Mouse (Mus musculus): ENCODE data around the gene Hvcn1. TPM values are rescaled to one million over a fixed set of nuclear protein-coding genes. Genes with fewer than 3 reads are reported as not detected.

Gene Hvcn1
- polyA plus RNA-seq, 1 experiment from 2014 or later = 1.6 TPM

- no peaks in the 10 kb centered on the region for H3K27me3 ChIP-seq (ENCODE audit: control insufficient read depth, insufficient read depth, low read length)
- H3K4me1 ChIP-seq (ENCODE audit: control insufficient read depth in 2 of 2, insufficient read depth in 2 of 2, low read length in 2 of 2) = no peaks in the 10 kb centered on the region
- no peak for ATAC-seq (ENCODE audit: insufficient number of reproducible peaks, insufficient read depth, low FRiP score, low read depth)
- no peak overlapping the region for H3K4me2 ChIP-seq (ENCODE audit: low read length)
- no peaks in the 10 kb centered on the region for H3K9me3 ChIP-seq (ENCODE audit: control insufficient read depth, low read length)
- H3K27ac ChIP-seq (replicated peaks in 1 of 2; ENCODE audit: control insufficient read depth in 1 of 2, insufficient read depth in 1 of 2, low read depth in 2 of 2, low read length in 2 of 2) = no peak overlapping the region
- H3K36me3 ChIP-seq (ENCODE audit: control insufficient read depth, insufficient read depth, low read length) = no peaks in the 10 kb centered on the region
- 46% methylated on average over 3 of the region's 3 CpGs for WGBS
- H3K4me3 ChIP-seq (ENCODE audit: control insufficient read depth in 1 of 2, insufficient read depth in 1 of 2, low read depth in 1 of 2, low read length in 2 of 2) = no peak overlapping the region
- H3K9ac ChIP-seq (ENCODE audit: low read length) = no peak overlapping the region
These were observed 17.5 kb upstream of the Hvcn1 start for GRCm38 (mm10) chr5:122189115-122189514.

DNA sequence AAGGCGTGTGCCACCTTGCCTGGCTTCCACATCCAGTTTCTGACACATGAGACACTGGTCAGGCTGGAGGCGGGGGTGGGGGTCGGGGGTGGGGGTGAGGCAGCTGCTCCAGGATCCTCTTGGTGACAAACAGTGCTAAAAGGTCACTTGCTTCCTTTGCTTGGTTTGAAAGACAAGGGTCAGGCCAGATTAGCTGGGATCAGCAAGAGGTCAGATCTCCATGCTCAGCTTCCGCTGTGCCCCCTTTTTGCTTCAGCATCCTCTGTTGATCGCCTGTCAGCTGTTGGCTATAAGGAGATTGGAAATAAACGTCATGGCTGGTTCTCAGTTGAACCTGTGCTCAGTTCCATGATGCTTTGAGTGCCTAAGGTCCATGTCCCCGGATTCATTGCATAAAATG, 16.1 kb upstream of the Hvcn1 start:
- Histone ChIP-seq H3K4me3 (ENCODE audit: control insufficient read depth in 1 of 2, insufficient read depth in 1 of 2, low read depth in 1 of 2, low read length in 2 of 2) (no peak overlapping the region), H3K9me3 (ENCODE audit: control insufficient read depth, low read length) (no peaks in the 10 kb centered on the region), H3K4me2 (ENCODE audit: low read length) (no peak overlapping the region), H3K36me3 (ENCODE audit: control insufficient read depth, insufficient read depth, low read length) (no peaks in the 10 kb centered on the region), H3K4me1 (ENCODE audit: control insufficient read depth in 2 of 2, insufficient read depth in 2 of 2, low read length in 2 of 2) (no peaks in the 10 kb centered on the region), H3K27me3 (ENCODE audit: control insufficient read depth, insufficient read depth, low read length) (no peaks in the 10 kb centered on the region), H3K9ac (ENCODE audit: low read length) (no peak overlapping the region), H3K27ac (replicated peaks in 1 of 2; ENCODE audit: control insufficient read depth in 1 of 2, insufficient read depth in 1 of 2, low read depth in 2 of 2, low read length in 2 of 2) (no peak overlapping the region)
- WGBS = 57% methylated on average over 7 of the region's 7 CpGs
- ATAC-seq (ENCODE audit: insufficient number of reproducible peaks, insufficient read depth, low FRiP score, low read depth) = no peak

- Histone ChIP-seq H3K9ac (ENCODE audit: low read length) (no peak overlapping the region), H3K4me1 (ENCODE audit: control insufficient read depth in 2 of 2, insufficient read depth in 2 of 2, low read length in 2 of 2) (no peaks in the 10 kb centered on the region), H3K36me3 (ENCODE audit: control insufficient read depth, insufficient read depth, low read length) (no peaks in the 10 kb centered on the region), H3K27ac (replicated peaks in 1 of 2; ENCODE audit: control insufficient read depth in 1 of 2, insufficient read depth in 1 of 2, low read depth in 2 of 2, low read length in 2 of 2) (no peak overlapping the region), H3K27me3 (ENCODE audit: control insufficient read depth, insufficient read depth, low read length) (no peaks in the 10 kb centered on the region), H3K4me2 (ENCODE audit: low read length) (no peak overlapping the region), H3K9me3 (ENCODE audit: control insufficient read depth, low read length) (no peaks in the 10 kb centered on the region), H3K4me3 (ENCODE audit: control insufficient read depth in 1 of 2, insufficient read depth in 1 of 2, low read depth in 1 of 2, low read length in 2 of 2) (no peak overlapping the region)
- WGBS = 74% methylated on average over 12 of the region's 12 CpGs
- no peak for ATAC-seq (ENCODE audit: insufficient number of reproducible peaks, insufficient read depth, low FRiP score, low read depth)
These were observed 15.1 kb upstream of the Hvcn1 start for GRCm38 (mm10) chr5:122191269-122192063.

DNA sequence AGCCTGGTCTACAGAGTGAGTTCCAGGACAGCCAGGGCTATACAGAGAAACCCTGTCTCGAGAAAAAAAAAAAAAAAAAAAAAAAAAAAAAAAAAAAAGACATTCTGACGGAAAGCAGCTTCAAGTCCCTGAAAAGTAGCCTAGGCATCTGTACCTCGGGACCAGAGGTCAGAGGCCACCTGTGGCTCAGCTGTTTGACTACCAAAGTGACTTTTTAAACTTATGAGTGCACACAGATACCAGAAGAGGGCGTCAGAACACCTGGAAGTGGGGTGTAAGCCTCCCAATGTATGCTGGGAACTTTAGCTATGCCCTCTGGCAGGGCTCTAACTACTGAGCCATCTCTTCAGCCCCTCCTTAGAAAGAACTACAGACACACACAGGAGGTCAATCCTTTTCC, 14.3 kb upstream of the Hvcn1 start:
- no peaks in the 10 kb centered on the region for H3K36me3 ChIP-seq (ENCODE audit: control insufficient read depth, insufficient read depth, low read length)
- H3K4me1 ChIP-seq (ENCODE audit: control insufficient read depth in 2 of 2, insufficient read depth in 2 of 2, low read length in 2 of 2) = no peaks in the 10 kb centered on the region
- H3K4me3 ChIP-seq (ENCODE audit: control insufficient read depth in 1 of 2, insufficient read depth in 1 of 2, low read depth in 1 of 2, low read length in 2 of 2) = no peak overlapping the region
- H3K27me3 ChIP-seq (ENCODE audit: control insufficient read depth, insufficient read depth, low read length) = no peaks in the 10 kb centered on the region
- H3K4me2 ChIP-seq (ENCODE audit: low read length) = no peak overlapping the region
- H3K9me3 ChIP-seq (ENCODE audit: control insufficient read depth, low read length) = no peaks in the 10 kb centered on the region
- H3K27ac ChIP-seq (replicated peaks in 1 of 2; ENCODE audit: control insufficient read depth in 1 of 2, insufficient read depth in 1 of 2, low read depth in 2 of 2, low read length in 2 of 2) = no peak overlapping the region
- WGBS = 37% methylated on average over 3 of the region's 4 CpGs
- no peak overlapping the region for H3K9ac ChIP-seq (ENCODE audit: low read length)
- no peak for ATAC-seq (ENCODE audit: insufficient number of reproducible peaks, insufficient read depth, low FRiP score, low read depth)

- H3K27ac ChIP-seq (replicated peaks in 1 of 2; ENCODE audit: control insufficient read depth in 1 of 2, insufficient read depth in 1 of 2, low read depth in 2 of 2, low read length in 2 of 2) = no peak overlapping the region
- no peaks in the 10 kb centered on the region for H3K4me1 ChIP-seq (ENCODE audit: control insufficient read depth in 2 of 2, insufficient read depth in 2 of 2, low read length in 2 of 2)
- no peak overlapping the region for H3K4me3 ChIP-seq (ENCODE audit: control insufficient read depth in 1 of 2, insufficient read depth in 1 of 2, low read depth in 1 of 2, low read length in 2 of 2)
- no peak overlapping the region for H3K9ac ChIP-seq (ENCODE audit: low read length)
- H3K36me3 ChIP-seq (ENCODE audit: control insufficient read depth, insufficient read depth, low read length) = no peaks in the 10 kb centered on the region
- no peaks in the 10 kb centered on the region for H3K27me3 ChIP-seq (ENCODE audit: control insufficient read depth, insufficient read depth, low read length)
- no peak for ATAC-seq (ENCODE audit: insufficient number of reproducible peaks, insufficient read depth, low FRiP score, low read depth)
- no peak overlapping the region for H3K4me2 ChIP-seq (ENCODE audit: low read length)
- no peaks in the 10 kb centered on the region for H3K9me3 ChIP-seq (ENCODE audit: control insufficient read depth, low read length)
- 87% methylated on average over 4 of the region's 4 CpGs for WGBS
These were observed 5.7 kb upstream of the Hvcn1 start for GRCm38 (mm10) chr5:122200872-122201271.

GRCm38 (mm10) chr5:122201904-122202303, 4.7 kb upstream of the Hvcn1 start:
- H3K4me2 ChIP-seq (ENCODE audit: low read length) = no peak overlapping the region
- no peak overlapping the region for H3K27ac ChIP-seq (replicated peaks in 1 of 2; ENCODE audit: control insufficient read depth in 1 of 2, insufficient read depth in 1 of 2, low read depth in 2 of 2, low read length in 2 of 2)
- H3K9ac ChIP-seq (ENCODE audit: low read length) = no peak overlapping the region
- H3K36me3 ChIP-seq (ENCODE audit: control insufficient read depth, insufficient read depth, low read length) = no peaks in the 10 kb centered on the region
- ATAC-seq (ENCODE audit: insufficient number of reproducible peaks, insufficient read depth, low FRiP score, low read depth) = no peak
- no peak overlapping the region for H3K4me3 ChIP-seq (ENCODE audit: control insufficient read depth in 1 of 2, insufficient read depth in 1 of 2, low read depth in 1 of 2, low read length in 2 of 2)
- H3K9me3 ChIP-seq (ENCODE audit: control insufficient read depth, low read length) = no peaks in the 10 kb centered on the region
- 82% methylated on average over 6 of the region's 6 CpGs for WGBS
- no peaks in the 10 kb centered on the region for H3K27me3 ChIP-seq (ENCODE audit: control insufficient read depth, insufficient read depth, low read length)
- H3K4me1 ChIP-seq (ENCODE audit: control insufficient read depth in 2 of 2, insufficient read depth in 2 of 2, low read length in 2 of 2) = no peaks in the 10 kb centered on the region

GRCm38 (mm10) chr5:122204180-122204579, 2.4 kb upstream of the Hvcn1 start:
- no peak overlapping the region for H3K9ac ChIP-seq (ENCODE audit: low read length)
- no peaks in the 10 kb centered on the region for H3K36me3 ChIP-seq (ENCODE audit: control insufficient read depth, insufficient read depth, low read length)
- no peaks in the 10 kb centered on the region for H3K9me3 ChIP-seq (ENCODE audit: control insufficient read depth, low read length)
- no peaks in the 10 kb centered on the region for H3K27me3 ChIP-seq (ENCODE audit: control insufficient read depth, insufficient read depth, low read length)
- no peak for ATAC-seq (ENCODE audit: insufficient number of reproducible peaks, insufficient read depth, low FRiP score, low read depth)
- no peak overlapping the region for H3K4me2 ChIP-seq (ENCODE audit: low read length)
- peaks cover 0 to 3% of the 10 kb centered on the region in 2 experiments; a peak in 1 of 4 replicates for H3K4me1 ChIP-seq (ENCODE audit: control insufficient read depth in 2 of 2, insufficient read depth in 2 of 2, low read length in 2 of 2)
- 59% methylated on average over 2 of the region's 2 CpGs for WGBS
- H3K27ac ChIP-seq (replicated peaks in 1 of 2; ENCODE audit: control insufficient read depth in 1 of 2, insufficient read depth in 1 of 2, low read depth in 2 of 2, low read length in 2 of 2) = no peak overlapping the region
- no peak overlapping the region for H3K4me3 ChIP-seq (ENCODE audit: control insufficient read depth in 1 of 2, insufficient read depth in 1 of 2, low read depth in 1 of 2, low read length in 2 of 2)

DNA sequence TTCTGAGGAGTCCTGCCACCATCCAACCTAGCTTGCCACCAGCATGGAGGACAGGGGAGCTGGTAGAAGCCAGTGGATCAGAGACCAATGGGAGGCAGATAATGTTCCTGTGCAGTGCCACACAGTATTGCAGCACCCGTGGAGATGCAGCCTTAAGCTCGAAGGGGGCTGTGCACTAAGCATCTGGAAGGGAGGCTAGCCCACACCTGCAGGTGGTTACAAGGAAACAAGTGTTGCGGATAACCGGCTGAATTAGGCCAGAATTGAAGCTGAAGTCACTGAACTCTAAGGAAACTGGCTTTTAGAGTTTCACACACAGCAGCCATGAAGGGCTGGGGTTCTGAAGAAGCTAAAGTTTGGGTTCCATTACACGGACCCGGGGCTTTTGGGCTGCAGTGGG, 2.3 kb downstream of the Hvcn1 start:
- WGBS = 69% methylated on average over 6 of the region's 6 CpGs
- no peaks in the 10 kb centered on the region for H3K9me3 ChIP-seq (ENCODE audit: control insufficient read depth, low read length)
- no peak overlapping the region for H3K4me3 ChIP-seq (ENCODE audit: control insufficient read depth in 1 of 2, insufficient read depth in 1 of 2, low read depth in 1 of 2, low read length in 2 of 2)
- H3K27me3 ChIP-seq (ENCODE audit: control insufficient read depth, insufficient read depth, low read length) = no peaks in the 10 kb centered on the region
- no peak for ATAC-seq (ENCODE audit: insufficient number of reproducible peaks, insufficient read depth, low FRiP score, low read depth)
- H3K36me3 ChIP-seq (ENCODE audit: control insufficient read depth, insufficient read depth, low read length) = no peaks in the 10 kb centered on the region
- H3K4me2 ChIP-seq (ENCODE audit: low read length) = no peak overlapping the region
- peak overlapping the region; percentile 9; the same call in 1 of the 2 replicates for H3K9ac ChIP-seq (ENCODE audit: low read length)
- no peak overlapping the region for H3K27ac ChIP-seq (replicated peaks in 1 of 2; ENCODE audit: control insufficient read depth in 1 of 2, insufficient read depth in 1 of 2, low read depth in 2 of 2, low read length in 2 of 2)
- peaks cover 5 to 12% of the 10 kb centered on the region in 2 experiments; a peak in 2 of 4 replicates for H3K4me1 ChIP-seq (ENCODE audit: control insufficient read depth in 2 of 2, insufficient read depth in 2 of 2, low read length in 2 of 2)

Data from heart, embryonic 14.5 days (tissue).